Mouse (Mus musculus) erythroblast, embryonic 14.5 days (primary cell): ENCODE results near the gene Tgfb1.

Experiments used
- GATA1 ChIP-seq: IDR thresholded peaks from 2 replicates; pipeline ENCODE4 v1.6.1; 2012; ENCODE audit warnings: low read length, inconsistent platforms, mixed read lengths
- TAL1 ChIP-seq: IDR thresholded peaks from 3 replicates; pipeline ENCODE4 v1.6.1; 2012; ENCODE audit warnings: low read length, inconsistent platforms, mixed read lengths

GRCm38 (mm10) chr7:25666381-25666780 lies 20.4 kb upstream of the Tgfb1 start:
- TF ChIP-seq GATA1 = no peak
- no peak for TF ChIP-seq TAL1
